Mouse (Mus musculus) inflammation-experienced regulatory T-cells, adult 6 months (primary cell): ENCODE data around the gene Pcsk1n. TPM values are rescaled to one million over a fixed set of nuclear protein-coding genes. Genes with fewer than 3 reads are reported as not detected.

ENCODE experiments used
- ATAC-seq: one replicate; pipeline ENCODE4 v1.8.0; 2017
- polyA plus RNA-seq, 3 experiments: library from polyadenylated mRNA; unstranded; fragments of 100-300 nt; shearing (Covaris generic); gene quantifications; one replicate each; pipeline ENCODE4 v1.2.1; 2017

Pcsk1n gene
- polyA plus RNA-seq, 3 experiments from 2014 or later: not detected

DNA sequence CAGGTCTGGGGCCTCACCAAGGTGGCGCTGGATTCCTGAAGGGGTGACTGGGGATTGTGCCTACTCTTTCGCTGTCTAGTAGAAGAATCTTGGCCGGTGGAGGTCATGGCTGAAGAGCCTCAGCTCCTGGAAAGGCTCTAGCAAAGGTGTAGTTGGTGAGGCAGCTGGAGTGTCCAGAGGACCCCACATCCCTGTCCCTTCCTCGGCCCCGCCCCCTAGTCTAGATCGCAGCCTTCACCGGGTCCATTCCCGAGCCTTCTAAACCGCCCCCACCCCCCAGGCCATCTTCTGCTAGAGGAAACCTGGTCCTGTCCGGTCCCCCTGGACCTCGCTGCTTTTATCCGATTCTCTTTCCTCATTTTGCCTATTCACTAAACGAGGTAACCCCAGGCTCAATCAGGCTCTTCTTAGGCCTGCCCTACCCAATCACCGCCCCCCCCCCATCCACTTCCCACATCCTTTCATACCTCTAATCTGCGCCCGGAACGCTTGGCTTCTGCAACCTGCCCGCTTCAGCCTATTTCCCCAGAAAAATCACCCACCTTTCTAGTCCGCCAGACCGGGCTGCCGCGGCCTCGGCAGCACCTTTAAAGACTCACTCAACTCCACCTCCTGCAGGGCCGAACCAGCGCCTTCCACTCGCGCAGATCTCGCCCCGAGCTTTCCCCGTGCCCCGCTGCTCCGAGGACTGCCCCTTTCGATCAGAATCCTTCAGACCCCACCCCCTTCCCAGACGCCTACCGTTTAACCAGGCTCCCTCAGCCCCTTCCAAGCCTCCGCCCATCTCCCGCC lies 27.7 kb downstream of the Pcsk1n start, which contains the start of gene Hdac6:
Gene Hdac6 (minus strand): TSS at position 782 of the 792 bp plus-strand sequence.
- ATAC-seq: peak; percentile 20

DNA sequence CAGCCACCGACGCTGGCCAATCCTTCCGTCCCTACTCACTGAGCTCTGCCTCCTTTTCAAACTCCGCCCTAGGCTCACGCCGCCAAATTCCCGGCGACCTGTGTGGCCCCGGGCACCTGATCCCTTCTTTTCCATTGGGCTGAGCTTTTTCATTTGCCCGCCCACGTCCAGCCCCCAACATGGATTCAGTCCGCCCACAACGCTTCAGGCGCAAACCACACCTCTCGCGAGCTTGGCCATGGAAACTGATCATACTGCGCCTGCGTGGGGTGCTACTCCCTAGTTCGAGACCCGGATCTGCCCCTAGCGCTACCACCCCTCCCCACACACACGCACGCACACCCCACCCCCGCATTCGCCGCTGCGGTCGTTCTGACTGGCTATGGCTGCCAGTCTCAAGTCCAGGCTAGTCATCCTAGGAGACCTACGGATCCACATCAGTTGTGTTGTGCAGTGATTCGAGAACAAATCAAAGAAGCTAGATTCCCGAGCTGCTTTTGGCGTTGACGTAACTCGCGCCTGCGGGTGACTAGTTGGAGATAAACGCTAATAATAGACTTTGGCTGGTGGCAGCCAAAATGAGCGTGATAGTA lies 28.4 kb downstream of the Pcsk1n start:
- ATAC-seq: peak; percentile 94

- ATAC-seq: no peak
Measured at GRCm38 (mm10) chrX:7950091-7950490, 30.5 kb downstream of the Pcsk1n start.

DNA sequence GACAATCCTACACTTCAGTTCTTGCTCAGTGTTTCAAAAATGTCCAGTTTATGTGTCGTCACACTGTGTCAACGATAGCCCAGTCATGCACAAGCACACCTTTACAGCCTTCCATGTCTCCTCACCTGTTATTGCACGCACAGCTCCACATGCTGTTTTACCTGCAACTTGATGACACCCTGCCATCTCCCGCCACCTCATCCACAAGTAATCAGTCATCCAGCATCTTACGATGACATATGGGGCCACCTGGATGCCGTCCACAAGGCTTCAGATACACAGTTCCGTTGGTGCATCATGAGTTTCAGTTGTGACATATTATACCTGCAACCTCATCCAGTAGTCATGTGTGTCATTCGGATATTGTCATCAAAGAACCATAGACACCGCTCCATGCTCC lies 39.2 kb downstream of the Pcsk1n start:
- ATAC-seq: no peak

- peak; percentile 70 for ATAC-seq
Measured at GRCm38 (mm10) chrX:7963829-7964626, 44.4 kb downstream of the Pcsk1n start.

GRCm38 (mm10) chrX:7966161-7966560 lies 46.5 kb downstream of the Pcsk1n start:
- no peak for ATAC-seq

GRCm38 (mm10) chrX:7967596-7968201 lies 48.1 kb downstream of the Pcsk1n start:
- no peak for ATAC-seq

DNA sequence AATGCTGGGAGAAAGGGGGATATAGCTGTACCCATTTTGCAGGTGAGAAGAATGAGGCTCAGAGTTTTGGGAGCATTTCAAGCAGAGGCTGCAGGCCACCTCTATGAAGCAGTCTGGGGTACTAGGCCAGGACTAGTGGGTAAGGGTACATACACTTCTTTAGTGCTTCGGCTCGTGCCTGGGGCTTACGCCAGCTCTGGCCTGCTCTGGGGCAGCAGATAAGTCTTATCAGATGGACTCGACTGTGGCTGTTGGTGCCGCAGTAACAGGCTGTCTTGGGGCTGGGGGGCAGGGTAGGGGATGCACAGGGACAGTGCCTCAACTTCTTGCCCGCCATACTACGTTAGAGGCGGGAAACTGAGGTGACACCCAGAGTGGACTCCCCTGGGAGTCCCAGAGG lies 48.6 kb downstream of the Pcsk1n start:
- no peak for ATAC-seq

- no peak for ATAC-seq
Measured at GRCm38 (mm10) chrX:7968899-7969298, 49.3 kb downstream of the Pcsk1n start.

DNA sequence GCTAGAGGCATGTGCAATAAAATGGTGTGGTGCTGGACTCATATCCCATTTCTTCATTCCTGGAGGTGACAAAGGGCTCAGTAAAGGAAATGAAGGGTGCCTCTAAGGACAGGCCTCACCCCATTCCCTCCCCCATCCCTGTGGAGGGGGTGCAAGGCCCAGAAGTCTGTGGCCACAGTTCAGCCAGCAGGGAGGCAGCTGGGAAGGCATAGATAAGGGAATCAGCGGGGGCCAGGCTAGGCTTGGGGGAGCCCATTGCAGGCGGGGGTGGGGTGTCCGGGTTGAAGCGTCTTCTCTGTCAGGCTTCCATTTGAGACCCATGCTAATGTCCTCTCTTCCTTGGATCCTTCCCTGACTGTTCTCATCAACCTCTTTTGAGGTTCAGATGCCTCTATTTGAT lies 51.7 kb downstream of the Pcsk1n start:
- no peak for ATAC-seq

Other genes with a start within 250 kb of the Pcsk1n start
- gene Plp2, start 248.4 kb upstream of the Pcsk1n start, polyA plus RNA-seq: 100 to 1,000 TPM; 140 to 192 (median 157) TPM
- not detected for gene Magix, start 238.6 kb upstream of the Pcsk1n start, polyA plus RNA-seq
- gene Gpkow, start 222.7 kb upstream of the Pcsk1n start, polyA plus RNA-seq: 10 to 100 TPM; 48.0 to 54.7 (median 52.7) TPM
- gene Wdr45, start 205.5 kb upstream of the Pcsk1n start, polyA plus RNA-seq: 10 to 100 TPM; 39.0 to 53.6 (median 47.3) TPM
- not detected for gene Gm45208, start 197.6 kb upstream of the Pcsk1n start, polyA plus RNA-seq
- 10 to 100 TPM; 33.2 to 42.0 (median 41.3) TPM for gene Praf2, start 191.4 kb upstream of the Pcsk1n start, polyA plus RNA-seq
- gene Ccdc120, start 168.9 kb upstream of the Pcsk1n start, polyA plus RNA-seq: under 1 TPM in 1 of 3 experiments, not detected in 2; 0.59 TPM
- gene Tfe3, start 157.3 kb upstream of the Pcsk1n start, polyA plus RNA-seq: 10 to 100 TPM; 12.6 to 15.0 (median 12.9) TPM
- 10 to 100 TPM; 46.3 to 91.0 (median 68.7) TPM for gene Gripap1, start 130.1 kb upstream of the Pcsk1n start, polyA plus RNA-seq
- 1 to 10 TPM in 1 of 3 experiments, under 1 TPM in 2; 0.43 to 1.1 (median 0.50) TPM for gene Kcnd1, start 97.5 kb upstream of the Pcsk1n start, polyA plus RNA-seq
- 10 to 100 TPM; 18.2 to 34.2 (median 24.7) TPM for gene Otud5, start 78.5 kb upstream of the Pcsk1n start, polyA plus RNA-seq
- gene Pim2, start 41.6 kb upstream of the Pcsk1n start, polyA plus RNA-seq: 10 to 100 TPM; 29.8 to 42.0 (median 39.9) TPM
- gene Slc35a2, start 35.8 kb upstream of the Pcsk1n start, polyA plus RNA-seq: 10 to 100 TPM; 18.6 to 23.6 (median 18.7) TPM
- gene Pqbp1, start 20.6 kb upstream of the Pcsk1n start, polyA plus RNA-seq: 100 to 1,000 TPM in 1 of 3 experiments, 10 to 100 TPM in 2; 91.7 to 116 (median 99.0) TPM
- 100 to 1,000 TPM; 116 to 127 (median 123) TPM for gene Timm17b, start 20.5 kb upstream of the Pcsk1n start, polyA plus RNA-seq
- gene Gm10491, start 12.0 kb upstream of the Pcsk1n start, polyA plus RNA-seq: not detected
- gene Gm10490, start 10.3 kb upstream of the Pcsk1n start, polyA plus RNA-seq: not detected
- gene Eras, start 8.8 kb downstream of the Pcsk1n start, polyA plus RNA-seq: not detected
- 10 to 100 TPM in 1 of 3 experiments, 1 to 10 TPM in 2; 6.2 to 12.7 (median 9.4) TPM for gene Hdac6, start 28.1 kb downstream of the Pcsk1n start, polyA plus RNA-seq
- 10 to 100 TPM in 2 of 3 experiments, not detected in 1; 25.6 to 27.7 TPM for gene Gata1, start 58.2 kb downstream of the Pcsk1n start, polyA plus RNA-seq
- gene Glod5, start 98.7 kb downstream of the Pcsk1n start, polyA plus RNA-seq: not detected
- 10 to 100 TPM; 14.7 to 26.1 (median 20.7) TPM for gene Suv39h1, start 154.9 kb downstream of the Pcsk1n start, polyA plus RNA-seq
- 10 to 100 TPM; 18.3 to 24.3 (median 22.3) TPM for gene Was, start 170.7 kb downstream of the Pcsk1n start, polyA plus RNA-seq
- gene Wdr13, start 213.1 kb downstream of the Pcsk1n start, polyA plus RNA-seq: 10 to 100 TPM; 13.8 to 20.4 (median 19.5) TPM
- 100 to 1,000 TPM; 601 to 807 (median 769) TPM for gene Rbm3, start 226.1 kb downstream of the Pcsk1n start, polyA plus RNA-seq